Mouse (Mus musculus) ES-E14 (cell line): ENCODE measurements around the gene Slc9a9.

Source experiments
- CHD2 ChIP-seq: IDR thresholded peaks from 2 replicates; pipeline ENCODE4 v1.6.1; 2014; ENCODE audit warnings: mild to moderate bottlenecking, low read depth, low read length, inconsistent platforms
- HCFC1 ChIP-seq: IDR thresholded peaks from 2 replicates; pipeline ENCODE4 v1.6.1; 2012; ENCODE audit warnings: low read length, inconsistent platforms, borderline replicate concordance; ENCODE audit not compliant: insufficient read depth
- MAFK ChIP-seq: IDR thresholded peaks from 2 replicates; pipeline ENCODE4 v1.6.1; 2014; ENCODE audit warnings: mild to moderate bottlenecking, low read depth, low read length, inconsistent platforms; ENCODE audit not compliant: insufficient read depth
- ZC3H11A ChIP-seq: IDR thresholded peaks from 2 replicates; pipeline ENCODE4 v1.6.1; 2012; ENCODE audit warnings: low read depth, mild to moderate bottlenecking, inconsistent platforms, low read length, borderline replicate concordance
- ZNF384 ChIP-seq: IDR thresholded peaks from 2 replicates; pipeline ENCODE4 v1.6.1; 2012; ENCODE audit warnings: low read depth, low read length, inconsistent platforms

GRCm38 (mm10) chr9:94727457-94727856, 57.7 kb downstream of the Slc9a9 start:
- no peak for TF ChIP-seq MAFK
- TF ChIP-seq ZNF384: no peak
- TF ChIP-seq CHD2: no peak
- peak; percentile 61; the same call in 1 of the 2 replicates for TF ChIP-seq ZC3H11A
- TF ChIP-seq HCFC1: no peak
